Mouse (Mus musculus) layer of hippocampus, adult 18-20 months (tissue): ENCODE measurements around the gene Ank3. TPM values are rescaled to one million over a fixed set of nuclear protein-coding genes. Genes with fewer than 3 reads are reported as not detected.

Source experiments
- DNase-seq, 2 experiments: peaks; one replicate each; pipeline ENCODE4 v3.0.0; 2022; ENCODE audit warnings: low spot score in 2 of 2
- total RNA-seq, 2 experiments: library from RNA; stranded (reverse); gene quantifications; 2 replicates each; pipeline ENCODE4 v1.2.3; 2021

Ank3 gene
- total RNA-seq, 2 experiments from 2014 or later, result 414 to 427 TPM

GRCm38 (mm10) chr10:70018691-70019090 is 620.1 kb downstream of the Ank3 start:
- DNase-seq, result no peak

- DNase-seq, result peak; percentile 32 to 70
These were observed 623.1 kb downstream of the Ank3 start for GRCm38 (mm10) chr10:70021667-70022066.

GRCm38 (mm10) chr10:70022596-70022995 is 624.0 kb downstream of the Ank3 start:
- DNase-seq, result no peak

- DNase-seq, result no peak
These were observed 625.3 kb downstream of the Ank3 start for GRCm38 (mm10) chr10:70023861-70024260.

GRCm38 (mm10) chr10:70031942-70032341 is 633.4 kb downstream of the Ank3 start:
- DNase-seq, result peak in 1 of 2 experiments; percentile 7

- no peak for DNase-seq
These were observed 634.4 kb downstream of the Ank3 start for GRCm38 (mm10) chr10:70032982-70033381.

- no peak for DNase-seq
These were observed 635.3 kb downstream of the Ank3 start for GRCm38 (mm10) chr10:70033856-70034255.

- DNase-seq, result no peak
These were observed 641.3 kb downstream of the Ank3 start for GRCm38 (mm10) chr10:70039871-70040291.

- DNase-seq, result no peak
These were observed 643.0 kb downstream of the Ank3 start for GRCm38 (mm10) chr10:70041562-70041961.

- DNase-seq, result no peak
These were observed 647.1 kb downstream of the Ank3 start for GRCm38 (mm10) chr10:70045722-70046121.

- no peak for DNase-seq
These were observed 651.2 kb downstream of the Ank3 start for GRCm38 (mm10) chr10:70049771-70050170.

- no peak for DNase-seq
These were observed 656.7 kb downstream of the Ank3 start for GRCm38 (mm10) chr10:70055291-70055690.

- no peak for DNase-seq
These were observed 658.5 kb downstream of the Ank3 start for GRCm38 (mm10) chr10:70057064-70057463.

GRCm38 (mm10) chr10:70060021-70060688 is 661.6 kb downstream of the Ank3 start:
- DNase-seq, result peak; percentile 18 to 63

GRCm38 (mm10) chr10:70060689-70061081 is 662.1 kb downstream of the Ank3 start:
- peak in 1 of 2 experiments; percentile 48 for DNase-seq

GRCm38 (mm10) chr10:70063881-70064555 is 665.4 kb downstream of the Ank3 start:
- DNase-seq, result peak in 1 of 2 experiments; percentile 12

- no peak for DNase-seq
These were observed 666.6 kb downstream of the Ank3 start for GRCm38 (mm10) chr10:70065191-70065590.

- no peak for DNase-seq
These were observed 668.1 kb downstream of the Ank3 start for GRCm38 (mm10) chr10:70066497-70067168.

GRCm38 (mm10) chr10:70067169-70068115 is 668.9 kb downstream of the Ank3 start:
- DNase-seq, result no peak

- no peak for DNase-seq
These were observed 670.7 kb downstream of the Ank3 start for GRCm38 (mm10) chr10:70069321-70069720.

GRCm38 (mm10) chr10:70071334-70071733 is 672.8 kb downstream of the Ank3 start:
- no peak for DNase-seq
